Mouse (Mus musculus): ENCODE results near the gene Rab6b.

DNA sequence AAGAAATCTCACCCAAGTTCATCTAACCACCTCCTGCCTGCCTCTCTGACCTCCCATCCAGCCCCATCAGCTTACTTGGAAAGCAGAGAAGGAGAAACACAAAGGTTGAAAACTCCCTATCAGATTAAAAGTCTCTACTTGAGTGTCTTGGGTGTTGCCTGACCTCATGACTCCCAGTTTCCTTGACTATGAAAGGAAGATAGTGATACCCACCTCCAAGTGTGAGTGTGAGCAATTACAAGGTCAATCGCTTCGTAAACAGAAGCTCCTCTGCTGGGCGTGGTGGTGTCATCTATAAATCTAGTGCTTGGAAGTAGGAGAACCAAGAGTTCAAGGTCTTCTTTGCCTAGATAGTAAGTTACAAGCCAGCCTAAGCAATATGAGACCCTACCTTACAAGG lies 31.4 kb upstream of the Rab6b start:
- TF ChIP-seq POLR2A (IDR thresholded peaks at IDR 0.05; ENCODE audit: borderline replicate concordance, extremely low read depth, low read depth, low read length) (no peak), CTCF (IDR thresholded peaks at IDR 0.05; ENCODE audit: insufficient read depth, low read length) (no peak)

Measured in lung, adult 2 months (tissue).